Mouse (Mus musculus) E14TG2a.4 (cell line): ENCODE data around the gene Ifitm3.

Source experiments
- CTCF ChIP-seq: conservative IDR thresholded peaks from 2 replicates; pipeline ENCODE4 v1.5.1; 2014; ENCODE audit warnings: low read length
- NANOG ChIP-seq: IDR thresholded peaks from 2 replicates; pipeline ENCODE4 v1.6.1; 2014; ENCODE audit warnings: borderline replicate concordance, low read length, mixed read lengths

DNA sequence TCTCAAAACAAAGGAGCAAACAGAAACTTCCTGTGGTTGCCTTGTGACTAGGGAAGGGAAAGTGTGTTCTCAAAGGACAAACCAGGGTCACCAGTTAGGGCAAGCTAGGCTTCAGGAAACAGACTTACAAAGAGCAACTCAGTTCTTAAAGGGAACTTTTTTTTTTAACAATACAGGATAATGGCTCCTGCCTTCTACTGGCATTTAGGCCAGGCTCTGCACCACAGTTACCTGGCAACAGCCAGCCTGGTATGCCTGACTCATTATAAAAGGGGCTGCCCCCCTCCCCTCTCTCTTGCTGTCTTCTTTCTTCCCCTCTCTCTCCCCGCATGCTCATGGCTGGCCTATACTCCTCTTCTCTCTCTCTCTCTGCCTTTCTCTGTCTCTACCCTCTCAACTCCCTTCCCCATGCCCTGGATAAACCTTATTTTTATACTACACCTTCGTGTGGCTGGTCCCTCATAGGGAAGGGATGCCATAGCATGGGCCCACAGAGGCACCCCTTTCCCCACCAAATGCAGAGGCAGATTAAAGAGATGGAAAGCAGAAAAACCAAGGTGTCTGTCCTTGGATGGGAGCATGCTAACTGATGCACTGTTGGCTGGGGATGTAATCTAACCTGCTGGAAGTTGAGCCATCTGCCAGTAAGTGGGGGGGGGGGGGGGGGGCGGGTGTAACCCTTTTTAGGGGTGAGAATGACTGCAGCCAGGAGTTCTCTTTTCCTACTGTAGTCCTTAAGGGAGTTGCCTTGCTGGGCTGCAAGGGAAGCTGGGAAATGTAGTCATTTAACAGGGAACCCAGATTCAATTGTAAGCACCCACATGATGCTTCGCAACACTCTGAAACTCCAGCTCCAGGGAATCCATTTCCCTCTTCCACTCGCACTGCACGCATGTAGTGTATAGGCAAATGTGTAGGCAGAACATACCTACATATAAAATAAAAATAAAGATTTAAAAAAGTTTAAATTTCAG, 14.6 kb upstream of the Ifitm3 start:
- no peak for TF ChIP-seq CTCF
- peak; percentile 34; the same call in 1 of the 2 replicates for TF ChIP-seq NANOG
